Mouse (Mus musculus) gastrocnemius, postnatal 4 days (tissue): ENCODE measurements around the gene Slc22a14. TPM values are rescaled to one million over a fixed set of nuclear protein-coding genes. Genes with fewer than 3 reads are reported as not detected.

ENCODE experiments used
- DNase-seq, 2 experiments: peaks; one replicate each; pipeline ENCODE4 v3.0.0; 2021 to 2022; ENCODE audit warnings: low spot score in 2 of 2, mixed read lengths in 2 of 2
- total RNA-seq, 2 experiments: library from RNA; stranded (reverse); gene quantifications; 2 replicates each; pipeline ENCODE4 v1.2.3; 2021

Gene Slc22a14
- total RNA-seq, 2 experiments from 2014 or later = not detected

- no peak for DNase-seq
Observed at GRCm38 (mm10) chr9:119146098-119146770, 219.1 kb downstream of the Slc22a14 start.

GRCm38 (mm10) chr9:119145638-119146037 is 219.7 kb downstream of the Slc22a14 start:
- DNase-seq = no peak

- DNase-seq = no peak
Observed at GRCm38 (mm10) chr9:119145137-119145536, 220.2 kb downstream of the Slc22a14 start.

GRCm38 (mm10) chr9:119144696-119145095 is 220.7 kb downstream of the Slc22a14 start:
- DNase-seq = no peak

- DNase-seq = no peak
Observed at GRCm38 (mm10) chr9:119143372-119143771, 222.0 kb downstream of the Slc22a14 start.

GRCm38 (mm10) chr9:119142066-119142465 is 223.3 kb downstream of the Slc22a14 start:
- DNase-seq = no peak

GRCm38 (mm10) chr9:119138836-119139235 is 226.5 kb downstream of the Slc22a14 start:
- no peak for DNase-seq

- no peak for DNase-seq
Observed at GRCm38 (mm10) chr9:119130692-119131091, 234.7 kb downstream of the Slc22a14 start.

- DNase-seq = no peak
Observed at GRCm38 (mm10) chr9:119128436-119129181, 236.7 kb downstream of the Slc22a14 start.

- no peak for DNase-seq
Observed at GRCm38 (mm10) chr9:119122596-119123369, 242.6 kb downstream of the Slc22a14 start.

- no peak for DNase-seq
Observed at GRCm38 (mm10) chr9:119120168-119120560, 245.2 kb downstream of the Slc22a14 start.

Other genes starting within 250 kb of the Slc22a14 start
- 1 to 10 TPM; 1.6 to 4.6 TPM for gene Acaa1b, start 208.5 kb downstream of the Slc22a14 start, total RNA-seq
- not detected for gene Gm47289, start 206.4 kb downstream of the Slc22a14 start, total RNA-seq
- gene Slc22a13, start 156.5 kb downstream of the Slc22a14 start, total RNA-seq = not detected
- gene Oxsr1, start 43.1 kb downstream of the Slc22a14 start, total RNA-seq = 10 to 100 TPM; 36.0 to 39.1 TPM
- gene Acaa1a, start 25.9 kb downstream of the Slc22a14 start, total RNA-seq = 10 to 100 TPM; 52.9 to 58.1 TPM
- gene Myd88, start 24.1 kb downstream of the Slc22a14 start, total RNA-seq = 10 to 100 TPM; 13.1 to 14.4 TPM
- 1 to 10 TPM; 1.8 to 2.1 TPM for gene Xylb, start 8.2 kb downstream of the Slc22a14 start, total RNA-seq
- 10 to 100 TPM; 18.8 to 24.0 TPM for gene Acvr2b, start 36.6 kb upstream of the Slc22a14 start, total RNA-seq
- gene Exog, start 79.4 kb upstream of the Slc22a14 start, total RNA-seq = 1 to 10 TPM; 3.9 to 4.3 TPM
- gene Scn5a, start 213.5 kb upstream of the Slc22a14 start, total RNA-seq = 1 to 10 TPM; 3.9 to 5.2 TPM